Mouse (Mus musculus) liver, postnatal 0 days (tissue): ENCODE measurements at regions not wholly inside any gene's neighbourhood (a gene's known extent, or its start where the extent isn't known, plus 50 kb on each side); places are given as distances from the start of the nearest gene placed in this dataset.

Experiments used
- CTCF ChIP-seq: sonication (generic); IDR thresholded peaks from 2 replicates; pipeline ENCODE4 v1.5.1; 2016; ENCODE audit warnings: antibody characterized with exemption, low read depth
- EP300 ChIP-seq: IDR thresholded peaks from 2 replicates; pipeline ENCODE4 v1.6.1; 2016; ENCODE audit warnings: antibody characterized with exemption, low read depth, mild to moderate bottlenecking

- no peak for TF ChIP-seq CTCF
- TF ChIP-seq EP300 = no peak
These were observed 240.1 kb upstream of the Eif4g2 start for GRCm38 (mm10) chr7:111322901-111323300.
